Mouse (Mus musculus): ENCODE data around the gene Entpd6. TPM values are rescaled to one million over a fixed set of nuclear protein-coding genes. Genes with fewer than 3 reads are reported as not detected.

Entpd6 gene
- polyA plus RNA-seq, 1 experiment from 2014 or later = 7.8 TPM

DNA sequence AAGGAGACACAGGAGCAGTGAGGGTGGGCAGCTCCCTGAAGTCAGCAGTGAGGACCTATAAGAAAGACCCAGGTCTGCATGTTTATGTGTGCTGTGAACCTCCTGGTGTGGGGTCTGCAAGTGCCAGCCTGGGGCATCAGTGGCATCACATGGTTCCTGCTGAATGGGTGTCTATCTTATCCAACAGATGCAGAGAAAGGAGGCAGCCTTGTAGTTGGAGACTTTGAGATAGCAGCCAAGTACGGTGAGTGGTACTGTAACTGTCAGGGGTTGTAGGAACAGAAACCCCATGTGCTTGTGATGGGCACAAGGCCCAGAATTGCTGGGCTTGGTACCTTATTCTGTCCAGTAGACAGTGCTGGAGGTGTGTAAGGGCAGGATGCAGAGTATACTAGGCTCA, 19.8 kb downstream of the Entpd6 start:
- Histone ChIP-seq H3K27ac (no peak overlapping the region), H3K4me3 (ENCODE audit: inconsistent target) (no peak overlapping the region), H3K79me2 (ENCODE audit: inconsistent target) (no peaks in the 10 kb centered on the region), H3K36me3 (ENCODE audit: inconsistent target) (peaks cover 25% of the 10 kb centered on the region; the same call in 1 of the 2 replicates)
- WGBS (ENCODE audit: missing documents) = 100% methylated on average over 1 of the region's 1 CpGs

DNA sequence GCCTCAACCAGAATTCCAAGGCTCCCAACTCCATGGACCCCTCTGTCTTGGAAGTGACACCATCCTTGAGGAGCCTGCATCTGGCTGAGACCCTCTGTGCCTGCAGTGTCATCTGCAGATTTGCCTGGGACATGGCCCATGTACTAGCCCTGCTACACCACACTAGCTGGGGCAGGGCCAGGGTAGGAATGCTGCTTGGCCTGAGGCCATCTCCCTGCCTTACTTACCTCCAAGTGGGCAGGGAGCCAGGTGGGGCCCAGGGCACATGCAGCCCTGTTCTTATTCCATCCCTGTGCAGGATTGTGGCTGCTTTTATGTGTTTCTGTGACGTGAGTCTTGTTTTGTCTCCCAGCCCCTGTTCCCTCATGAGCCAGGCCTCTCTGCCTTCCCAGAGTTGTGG, 21.9 kb downstream of the Entpd6 start:
- H3K27ac ChIP-seq = no peak overlapping the region
- no peak overlapping the region for H3K4me3 ChIP-seq (ENCODE audit: inconsistent target)
- peaks cover 25% of the 10 kb centered on the region; the same call in 1 of the 2 replicates for H3K36me3 ChIP-seq (ENCODE audit: inconsistent target)
- whole genome bisulfite sequencing (ENCODE audit: missing documents) = 92% methylated on average over 1 of the region's 1 CpGs
- H3K79me2 ChIP-seq (ENCODE audit: inconsistent target) = no peaks in the 10 kb centered on the region

DNA sequence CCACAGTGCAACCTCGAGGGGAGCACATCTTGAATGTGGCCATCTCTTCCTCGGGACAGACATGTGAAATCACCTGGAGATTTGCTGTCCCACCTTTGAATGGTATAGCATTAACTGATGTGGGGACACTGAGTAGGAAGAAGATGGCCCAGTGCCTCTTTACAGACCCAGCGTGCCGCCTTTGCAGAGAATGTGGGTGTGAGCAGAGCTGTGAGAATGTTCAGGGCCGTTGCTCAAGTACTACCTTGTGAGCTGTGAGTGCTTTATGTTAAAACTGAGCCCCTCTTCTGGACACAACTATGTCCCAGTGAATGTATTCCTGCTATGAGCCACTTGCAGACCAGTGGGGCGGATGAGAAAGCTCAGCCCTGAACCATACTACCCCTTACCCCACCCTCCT, 22.3 kb downstream of the Entpd6 start:
- Histone ChIP-seq H3K36me3 (ENCODE audit: inconsistent target) (peaks cover 25% of the 10 kb centered on the region; the same call in 1 of the 2 replicates), H3K4me3 (ENCODE audit: inconsistent target) (no peak overlapping the region), H3K79me2 (ENCODE audit: inconsistent target) (no peaks in the 10 kb centered on the region), H3K27ac (no peak overlapping the region)
- 91% methylated on average over 6 of the region's 6 CpGs for WGBS (ENCODE audit: missing documents)

DNA sequence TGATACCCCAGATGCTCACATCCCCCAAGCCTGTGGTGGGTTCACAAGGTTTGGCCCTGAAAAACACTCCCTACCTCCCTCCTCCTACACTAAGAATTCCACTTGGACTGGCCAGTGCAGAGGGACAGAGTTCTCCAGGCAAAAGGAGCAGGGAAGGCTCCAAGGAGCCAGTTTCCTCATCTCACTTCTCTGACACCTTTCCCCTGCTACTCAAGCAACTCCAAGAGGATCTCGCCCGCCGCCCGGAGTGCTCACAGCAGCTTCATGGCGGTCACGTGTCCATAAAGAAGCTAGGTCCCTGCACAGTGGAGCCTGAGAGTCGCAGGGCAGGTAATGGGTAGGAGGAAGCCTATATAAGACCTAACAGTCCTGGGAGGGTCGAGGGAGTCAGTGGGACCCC, 23.2 kb downstream of the Entpd6 start:
- no peak overlapping the region for H3K27ac ChIP-seq
- 97% methylated on average over 8 of the region's 8 CpGs for WGBS (ENCODE audit: missing documents)
- no peaks in the 10 kb centered on the region for H3K79me2 ChIP-seq (ENCODE audit: inconsistent target)
- peaks cover 20% of the 10 kb centered on the region; the same call in 1 of the 2 replicates for H3K36me3 ChIP-seq (ENCODE audit: inconsistent target)
- H3K4me3 ChIP-seq (ENCODE audit: inconsistent target) = no peak overlapping the region

DNA sequence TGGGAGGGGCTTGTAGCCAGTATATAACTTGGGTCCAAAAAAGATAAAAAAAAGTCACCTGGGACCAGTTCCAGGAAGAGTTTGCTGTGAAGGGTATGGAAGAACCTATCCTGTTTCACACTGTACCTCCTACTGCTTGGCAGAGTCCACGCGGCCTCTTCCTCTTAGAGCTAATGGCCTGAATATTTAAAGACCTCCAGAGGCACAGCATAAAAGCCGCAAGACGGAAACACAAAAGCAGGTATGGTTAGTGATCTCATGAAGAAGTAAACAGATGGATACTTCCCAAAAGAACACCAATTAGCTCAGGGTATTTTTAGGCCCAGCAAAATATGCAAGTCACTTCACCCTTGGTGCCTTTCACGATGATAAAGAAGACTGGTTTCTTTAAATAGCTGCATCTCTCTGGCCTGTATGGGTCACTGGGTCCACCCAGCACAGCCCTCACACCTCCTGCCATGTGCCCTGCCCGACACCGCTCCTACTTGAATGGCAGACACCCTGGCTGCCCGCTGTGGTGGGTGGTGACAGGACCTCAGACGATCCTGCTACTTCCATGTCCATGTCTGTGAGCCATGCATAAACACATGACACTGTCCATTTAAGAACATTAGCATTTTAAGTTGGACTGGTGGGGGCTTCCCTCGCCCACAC, 23.8 kb downstream of the Entpd6 start:
- WGBS (ENCODE audit: missing documents) = 50% methylated on average over 10 of the region's 10 CpGs
- peaks cover 17% of the 10 kb centered on the region; the same call in 1 of the 2 replicates for H3K36me3 ChIP-seq (ENCODE audit: inconsistent target)
- no peaks in the 10 kb centered on the region for H3K79me2 ChIP-seq (ENCODE audit: inconsistent target)
- H3K4me3 ChIP-seq (ENCODE audit: inconsistent target) = no peak overlapping the region
- H3K27ac ChIP-seq = no peak overlapping the region

DNA sequence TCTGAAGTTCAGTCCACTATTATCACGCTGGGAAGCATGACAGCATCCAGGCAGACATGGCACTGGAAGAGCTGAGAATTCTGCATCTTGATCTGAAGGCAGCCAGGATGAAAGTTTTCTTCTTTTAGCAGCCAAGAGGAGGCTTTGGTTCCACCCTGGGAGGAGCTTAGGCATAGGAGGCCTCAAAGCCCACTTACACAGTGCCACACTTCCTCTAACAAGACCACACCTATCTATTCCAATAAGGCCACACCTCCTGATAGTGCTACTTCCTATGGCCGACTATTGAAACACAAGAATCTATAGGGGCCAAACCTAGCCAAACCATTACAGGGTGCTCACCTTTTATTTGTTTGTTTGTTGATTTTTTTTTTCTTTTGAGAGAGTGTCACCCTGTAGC, 34.0 kb downstream of the Entpd6 start:
- Histone ChIP-seq H3K4me3 (ENCODE audit: inconsistent target) (no peak overlapping the region), H3K27ac (no peak overlapping the region), H3K36me3 (ENCODE audit: inconsistent target) (no peaks in the 10 kb centered on the region), H3K79me2 (ENCODE audit: inconsistent target) (peaks cover 12% of the 10 kb centered on the region)
- 77% methylated on average over 2 of the region's 2 CpGs for WGBS (ENCODE audit: missing documents)

DNA sequence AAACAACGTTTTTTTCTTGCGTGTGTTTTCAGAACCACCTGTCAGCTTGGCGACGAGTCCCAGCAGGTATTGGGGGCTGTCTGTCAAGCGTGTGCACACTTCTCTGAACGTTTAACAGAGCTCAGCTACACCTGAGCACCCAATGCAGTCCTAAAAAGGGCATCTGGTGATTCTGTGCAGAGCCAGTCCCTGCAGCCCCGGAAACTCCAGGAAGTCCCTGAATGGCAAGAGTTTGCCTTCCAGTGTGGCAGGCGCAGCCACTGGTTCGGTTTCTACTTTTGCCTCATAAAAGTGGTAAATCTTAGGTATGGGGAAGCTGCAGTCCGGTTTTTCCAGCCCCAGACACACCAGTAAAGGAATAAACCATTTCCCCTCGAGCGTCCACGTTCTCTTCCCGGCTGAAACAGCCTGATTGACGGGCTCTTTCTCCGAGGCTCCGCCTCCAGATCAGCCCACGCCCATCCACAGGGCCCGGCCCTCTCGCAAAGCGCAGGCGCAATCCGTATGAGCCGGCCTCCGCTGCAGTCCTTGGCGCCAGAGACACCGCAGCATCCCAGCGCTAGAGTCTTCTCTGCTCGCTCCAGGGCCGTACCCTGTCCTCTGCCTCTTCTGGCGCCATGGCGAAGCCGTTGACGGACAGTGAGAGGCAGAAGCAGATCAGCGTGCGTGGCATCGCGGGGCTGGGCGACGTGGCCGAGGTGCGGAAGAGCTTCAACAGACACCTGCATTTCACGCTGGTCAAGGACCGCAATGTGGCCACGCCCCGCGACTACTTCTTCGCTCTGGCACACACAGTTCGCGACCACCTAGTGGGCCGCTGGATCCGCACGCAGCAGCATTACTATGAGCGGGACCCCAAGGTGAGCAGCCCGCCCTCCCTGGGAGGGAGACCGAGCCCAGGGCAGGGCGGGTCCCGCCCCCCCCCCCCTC, 37.7 kb downstream of the Entpd6 start, which contains the start of gene Pygb:
TSS of gene Pygb (plus strand) at position 485 of the 930 bp plus-strand sequence.
- Histone ChIP-seq H3K36me3 (ENCODE audit: inconsistent target) (no peaks in the 10 kb centered on the region), H3K79me2 (ENCODE audit: inconsistent target) (peaks cover 38% of the 10 kb centered on the region), H3K4me3 (ENCODE audit: inconsistent target) (peak within 1 kb of the TSS; percentile 81), H3K27ac (peak within 1 kb of the TSS; percentile 60)
- 2% methylated on average over 56 of the region's 58 CpGs for WGBS (ENCODE audit: missing documents)

DNA sequence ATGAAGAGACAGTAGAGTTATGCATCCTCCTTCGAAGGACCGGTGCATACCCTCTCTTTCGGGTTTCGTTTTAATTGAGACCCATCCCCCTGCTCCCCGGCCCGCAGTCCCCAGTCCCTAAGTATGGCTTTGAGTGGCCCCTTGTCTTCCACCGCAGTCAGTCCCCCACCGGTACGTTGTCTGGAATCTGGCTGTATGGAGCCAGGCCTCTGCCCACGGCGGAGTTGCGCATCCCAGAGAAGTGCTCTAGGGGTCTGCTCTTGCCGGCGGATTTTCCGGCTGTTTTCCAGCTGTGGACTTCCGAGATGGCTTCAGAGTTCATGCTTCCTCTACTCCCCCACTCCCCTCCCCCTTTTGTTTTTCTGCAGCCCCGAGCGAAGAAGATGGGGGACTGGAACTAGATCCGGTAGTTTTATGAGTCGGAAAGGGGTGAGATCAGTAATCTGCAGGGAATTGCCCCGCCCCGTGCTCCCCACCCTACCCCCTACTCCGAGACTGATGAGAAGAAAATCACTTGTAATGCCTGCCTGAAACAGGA, 38.5 kb downstream of the Entpd6 start:
- under 1% methylated on average over 23 of the region's 23 CpGs for whole genome bisulfite sequencing (ENCODE audit: missing documents)
- peak overlapping the region; percentile 81 for H3K4me3 ChIP-seq (ENCODE audit: inconsistent target)
- peaks cover 38% of the 10 kb centered on the region for H3K79me2 ChIP-seq (ENCODE audit: inconsistent target)
- H3K36me3 ChIP-seq (ENCODE audit: inconsistent target) = no peaks in the 10 kb centered on the region
- peak overlapping the region; percentile 13; the same call in 1 of the 2 replicates for H3K27ac ChIP-seq

DNA sequence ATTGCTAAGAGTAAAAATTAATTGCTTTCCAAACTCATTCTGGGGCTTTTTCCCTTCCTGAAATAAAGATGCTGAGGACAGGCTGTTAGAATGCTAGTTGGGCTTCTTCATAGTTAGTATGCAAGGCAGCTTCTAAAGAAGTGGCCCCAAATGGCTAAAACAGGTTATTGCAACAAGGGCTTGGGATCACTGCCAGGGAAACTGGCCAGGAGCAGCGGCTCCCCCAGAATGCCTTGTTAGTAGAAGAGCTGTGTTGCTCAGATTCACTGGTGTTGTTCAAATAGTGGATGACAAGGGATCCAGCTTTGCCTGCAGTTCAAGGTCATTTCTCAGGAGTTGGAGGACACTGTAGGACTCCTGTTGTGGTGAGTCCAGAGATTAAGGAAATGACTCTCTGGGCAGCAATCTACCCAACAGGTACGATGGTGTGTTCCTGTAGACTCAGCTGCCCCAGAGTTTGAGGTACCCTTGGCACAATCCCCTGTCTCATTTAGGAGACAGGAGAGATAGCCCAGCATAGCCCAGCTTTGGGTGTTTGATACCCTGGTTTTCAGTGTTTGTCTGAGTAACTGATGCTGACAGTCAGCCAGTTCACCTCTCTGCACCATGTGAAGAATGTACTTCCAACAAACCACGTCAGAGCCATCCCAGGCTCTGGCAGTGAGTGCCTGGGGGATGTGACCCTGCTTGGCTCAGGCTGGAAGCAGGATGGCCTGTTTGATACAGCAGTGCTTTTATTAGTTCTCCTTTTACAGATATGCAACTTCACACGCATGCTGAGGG, 40.1 kb downstream of the Entpd6 start:
- 58% methylated on average over 4 of the region's 4 CpGs for WGBS (ENCODE audit: missing documents)
- Histone ChIP-seq H3K27ac (no peak overlapping the region), H3K4me3 (ENCODE audit: inconsistent target) (no peak overlapping the region), H3K79me2 (ENCODE audit: inconsistent target) (peaks cover 38% of the 10 kb centered on the region), H3K36me3 (ENCODE audit: inconsistent target) (peaks cover 12% of the 10 kb centered on the region; the same call in 1 of the 2 replicates)

DNA sequence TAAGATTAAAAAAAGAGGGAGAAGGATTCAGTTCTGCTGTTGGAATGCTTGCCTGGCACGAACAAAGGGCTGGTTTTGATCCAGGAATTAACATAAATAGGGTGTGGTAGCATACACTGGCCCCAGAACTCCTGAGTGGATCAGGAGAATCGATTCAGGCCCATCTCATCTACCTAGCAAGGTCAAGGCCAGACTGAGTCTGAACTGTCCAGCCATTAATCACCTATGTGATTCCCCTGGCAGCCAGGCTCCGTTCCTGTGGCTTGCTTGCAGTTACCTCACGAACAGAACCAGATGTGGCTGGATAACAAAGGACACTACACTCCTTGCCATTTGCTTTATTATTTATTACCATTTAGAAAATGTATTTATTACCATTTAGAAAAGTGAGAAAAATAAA, 44.5 kb downstream of the Entpd6 start:
- Histone ChIP-seq H3K4me3 (ENCODE audit: inconsistent target) (no peak overlapping the region), H3K79me2 (ENCODE audit: inconsistent target) (peaks cover 21% of the 10 kb centered on the region; the same call in 1 of the 2 replicates), H3K36me3 (ENCODE audit: inconsistent target) (peaks cover 35% of the 10 kb centered on the region), H3K27ac (no peak overlapping the region)
- WGBS (ENCODE audit: missing documents) = 95% methylated on average over 4 of the region's 4 CpGs

DNA sequence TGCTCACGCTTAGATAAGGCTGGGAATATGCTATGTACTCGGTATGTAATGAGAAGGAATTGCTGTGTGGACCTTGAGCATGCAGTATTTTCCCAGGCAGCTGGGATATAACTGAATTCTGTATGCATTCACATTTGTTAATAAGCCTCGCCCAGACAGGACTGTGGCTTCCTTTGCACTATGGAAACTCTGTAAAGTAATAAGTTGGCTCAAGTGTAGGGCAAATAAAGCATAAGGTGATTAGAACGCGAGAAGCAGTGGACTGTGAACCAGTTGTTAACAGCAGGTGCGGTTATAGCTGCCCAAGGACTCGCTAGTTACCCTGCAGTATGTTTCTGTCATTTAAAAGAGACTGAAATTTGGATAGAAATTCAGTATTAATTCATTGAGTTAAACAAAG, 49.2 kb downstream of the Entpd6 start:
- Histone ChIP-seq H3K36me3 (ENCODE audit: inconsistent target) (peaks cover 67% of the 10 kb centered on the region), H3K27ac (no peak overlapping the region), H3K4me3 (ENCODE audit: inconsistent target) (no peak overlapping the region), H3K79me2 (ENCODE audit: inconsistent target) (no peaks in the 10 kb centered on the region)
- 98% methylated on average over 7 of the region's 7 CpGs for WGBS (ENCODE audit: missing documents)

DNA sequence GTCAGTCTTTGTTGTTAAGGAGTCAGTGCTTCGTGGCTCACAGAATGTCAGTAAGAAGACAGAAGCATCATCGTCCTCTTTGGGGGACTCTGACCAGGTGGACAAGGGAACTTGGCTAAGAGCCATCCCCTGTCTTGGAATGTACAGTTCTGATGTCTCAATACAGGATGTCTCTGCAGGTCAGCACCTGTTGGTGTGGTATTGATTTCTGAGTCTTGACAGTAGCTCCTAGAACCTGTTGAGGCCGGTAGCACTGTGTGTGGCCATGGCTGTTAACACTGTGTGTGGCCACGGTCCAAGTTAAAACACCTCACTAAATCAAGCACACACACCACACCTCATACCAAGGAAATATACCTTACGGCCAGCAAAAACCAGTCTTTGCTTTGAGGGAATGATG, 51.8 kb downstream of the Entpd6 start:
- Histone ChIP-seq H3K79me2 (ENCODE audit: inconsistent target) (no peaks in the 10 kb centered on the region), H3K27ac (no peak overlapping the region), H3K36me3 (ENCODE audit: inconsistent target) (peaks cover 59% of the 10 kb centered on the region), H3K4me3 (ENCODE audit: inconsistent target) (no peak overlapping the region)
- whole genome bisulfite sequencing (ENCODE audit: missing documents) = 95% methylated on average over 5 of the region's 5 CpGs

DNA sequence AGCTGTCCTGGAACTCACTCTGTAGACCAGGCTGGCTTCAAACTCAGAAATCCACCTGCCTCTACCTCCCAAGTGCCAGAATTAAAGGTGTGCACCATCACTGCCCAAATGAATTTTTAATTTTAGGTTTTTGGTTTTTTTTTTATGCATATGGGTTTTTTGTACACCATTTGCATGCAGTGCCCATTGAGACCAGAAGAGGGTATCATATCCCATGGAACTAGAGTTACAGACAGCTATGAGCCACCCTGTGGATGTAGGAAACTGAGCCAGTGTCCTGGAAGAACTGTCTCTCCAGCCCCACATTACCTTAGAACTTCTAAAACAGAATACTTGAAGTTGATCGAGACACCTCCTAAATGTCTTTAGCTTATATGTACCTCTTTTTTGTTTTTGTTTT, 54.2 kb downstream of the Entpd6 start:
- no peaks in the 10 kb centered on the region for H3K79me2 ChIP-seq (ENCODE audit: inconsistent target)
- no peak overlapping the region for H3K4me3 ChIP-seq (ENCODE audit: inconsistent target)
- WGBS (ENCODE audit: missing documents) = 100% methylated on average over 1 of the region's 1 CpGs
- H3K27ac ChIP-seq = no peak overlapping the region
- peaks cover 69% of the 10 kb centered on the region for H3K36me3 ChIP-seq (ENCODE audit: inconsistent target)

DNA sequence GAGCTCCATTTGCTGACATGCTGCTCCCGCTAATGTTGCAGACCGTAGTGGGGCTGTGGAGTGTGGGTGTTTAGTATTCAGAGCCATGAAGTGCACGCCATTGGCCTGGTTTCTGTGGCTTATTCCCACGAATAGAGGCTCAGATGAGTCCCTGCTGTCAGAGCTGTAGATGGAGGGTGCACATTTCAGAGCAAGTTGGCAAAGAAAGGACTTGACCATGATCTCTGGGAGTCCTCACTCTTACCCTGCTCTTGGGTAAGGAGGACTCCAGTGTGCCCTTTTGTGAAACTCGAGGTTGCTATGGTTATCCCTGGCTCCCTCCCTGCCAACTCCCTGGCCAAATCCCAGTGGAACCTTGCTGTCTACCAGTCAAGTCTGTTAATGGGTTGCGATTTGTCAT, 59.5 kb downstream of the Entpd6 start:
- no peak overlapping the region for H3K4me3 ChIP-seq (ENCODE audit: inconsistent target)
- WGBS (ENCODE audit: missing documents) = 87% methylated on average over 6 of the region's 6 CpGs
- H3K27ac ChIP-seq = no peak overlapping the region
- H3K36me3 ChIP-seq (ENCODE audit: inconsistent target) = peaks cover 80% of the 10 kb centered on the region
- H3K79me2 ChIP-seq (ENCODE audit: inconsistent target) = no peaks in the 10 kb centered on the region
